Mouse (Mus musculus) bone marrow, adult 2 months (tissue): ENCODE results near the gene She. TPM values are rescaled to one million over a fixed set of nuclear protein-coding genes. Genes with fewer than 3 reads are reported as not detected.
"Not testable (repeated sequence)": the region's sequence is repeated elsewhere in the genome, so short reads cannot be mapped to it uniquely, and the experiment has no call there.

ENCODE experiments used
- H3K27ac ChIP-seq: fragments of 200-500 bp; 2 replicates; pipeline ENCODE4 v1.5.1; 2012; ENCODE audit warnings: low read depth, mild to moderate bottlenecking, control low read depth, inconsistent platforms, low read length; ENCODE audit not compliant: control insufficient read depth, poor library complexity, insufficient read depth
- H3K4me1 ChIP-seq: fragments of 200-500 bp; 2 replicates; pipeline ENCODE4 v1.6.1; 2011; ENCODE audit warnings: low read length; ENCODE audit not compliant: control insufficient read depth, insufficient read depth
- H3K4me3 ChIP-seq: fragments of 200-500 bp; replicated peaks from 2 replicates; pipeline ENCODE3; 2011; ENCODE audit warnings: mild to moderate bottlenecking, low read depth, low read length, control low read depth; ENCODE audit not compliant: control insufficient read depth
- CTCF ChIP-seq: fragments of 200-500 bp; IDR thresholded peaks from 2 replicates; pipeline ENCODE4 v1.5.1; 2011; ENCODE audit warnings: low read length, control low read depth; ENCODE audit not compliant: control insufficient read depth, insufficient read depth
- POLR2A ChIP-seq: fragments of 200-500 bp; IDR thresholded peaks from 2 replicates; pipeline ENCODE4 v1.6.1; 2011; ENCODE audit warnings: low read depth, mild to moderate bottlenecking, control low read depth, low read length, borderline replicate concordance; ENCODE audit not compliant: control insufficient read depth
- WGBS: fragments of 180-500 bp; shearing (Covaris S2); methylation state at CpG from one replicate; pipeline ENCODE4 v1.1.7; 2018; 5-methylcytosine and 5-hydroxymethylcytosine counted together
- polyA plus RNA-seq: library from polyadenylated mRNA; stranded (reverse); fragments of >200 nt; gene quantifications from 2 replicates; pipeline ENCODE4 v1.2.4, GENCODE M21; 2011; ENCODE audit warnings: low replicate concordance; ENCODE audit not compliant: missing spikeins, insufficient read depth, insufficient read length

Gene She
- polyA plus RNA-seq, 1 experiment: 1.7 TPM

- Histone ChIP-seq H3K4me1 (peaks cover 2% of the 10 kb centered on the region), H3K27ac (no peak overlapping the region), H3K4me3 (no peak overlapping the region)
- 68% methylated on average over 3 of the region's 3 CpGs for whole genome bisulfite sequencing
- TF ChIP-seq POLR2A (no peak), CTCF (no peak)
These were observed 32.7 kb upstream of the She start for GRCm38 (mm10) chr3:89798518-89798917.

- TF ChIP-seq CTCF: no peak
- no peak for TF ChIP-seq POLR2A
- 78% methylated on average over 13 of the region's 13 CpGs for WGBS
- H3K4me1 ChIP-seq: peaks cover 2% of the 10 kb centered on the region
- H3K27ac ChIP-seq: no peak overlapping the region
- H3K4me3 ChIP-seq: no peak overlapping the region
These were observed 31.7 kb upstream of the She start for GRCm38 (mm10) chr3:89799476-89799875.

- H3K27ac ChIP-seq, H3K4me3 ChIP-seq: not testable (repeated sequence)
- WGBS: 82% methylated on average over 3 of the region's 3 CpGs
These were observed 31.1 kb upstream of the She start for GRCm38 (mm10) chr3:89800078-89800477.

GRCm38 (mm10) chr3:89800774-89801506 is 30.2 kb upstream of the She start:
- Histone ChIP-seq H3K27ac (no peak overlapping the region), H3K4me3 (no peak overlapping the region), H3K4me1 (peaks cover 2% of the 10 kb centered on the region)
- WGBS: 71% methylated on average over 5 of the region's 5 CpGs
- TF ChIP-seq CTCF: no peak
- TF ChIP-seq POLR2A: no peak

More at GRCm38 (mm10) chr3:89800078-89800477, 31.1 kb upstream of the She start:
- not testable (repeated sequence) for H3K4me1 ChIP-seq

GRCm38 (mm10) chr3:89801507-89801847 is 29.7 kb upstream of the She start:
- no peak overlapping the region for H3K4me3 ChIP-seq
- H3K4me1 ChIP-seq: peaks cover 2% of the 10 kb centered on the region
- TF ChIP-seq CTCF: no peak
- no peak overlapping the region for H3K27ac ChIP-seq
- under 1% methylated on average over 3 of the region's 3 CpGs for WGBS

- 83% methylated on average over 15 of the region's 15 CpGs for WGBS
- TF ChIP-seq POLR2A (no peak), CTCF (no peak)
- H3K27ac ChIP-seq: no peak overlapping the region
- H3K4me1 ChIP-seq: peaks cover 4% of the 10 kb centered on the region
- H3K4me3 ChIP-seq: no peak overlapping the region
These were observed 28.3 kb upstream of the She start for GRCm38 (mm10) chr3:89802876-89803275.

- 83% methylated on average over 4 of the region's 4 CpGs for WGBS
- Histone ChIP-seq H3K27ac (no peak overlapping the region), H3K4me3 (no peak overlapping the region), H3K4me1 (peaks cover 5% of the 10 kb centered on the region)
- TF ChIP-seq CTCF (no peak), POLR2A (no peak)
These were observed 26.0 kb upstream of the She start for GRCm38 (mm10) chr3:89805179-89805578.

GRCm38 (mm10) chr3:89806751-89807150 is 24.4 kb upstream of the She start:
- WGBS: 87% methylated on average over 2 of the region's 2 CpGs

GRCm38 (mm10) chr3:89807171-89807570 is 24.0 kb upstream of the She start:
- Histone ChIP-seq H3K27ac (no peak overlapping the region), H3K4me1 (peaks cover 3% of the 10 kb centered on the region), H3K4me3 (no peak overlapping the region)
- TF ChIP-seq CTCF: no peak
- no peak for TF ChIP-seq POLR2A
- WGBS: 90% methylated on average over 3 of the region's 3 CpGs

More at GRCm38 (mm10) chr3:89806751-89807150, 24.4 kb upstream of the She start:
- Histone ChIP-seq H3K4me3 (no peak overlapping the region), H3K27ac (no peak overlapping the region), H3K4me1 (peaks cover 5% of the 10 kb centered on the region)
- no peak for TF ChIP-seq POLR2A
- TF ChIP-seq CTCF: peak; percentile 19; the same call in 1 of the 2 replicates
